Mouse (Mus musculus) limb, embryonic 15.5 days (tissue): ENCODE measurements around the gene Rfx1. TPM values are rescaled to one million over a fixed set of nuclear protein-coding genes. Genes with fewer than 3 reads are reported as not detected.
A peak's percentile ranks its signal among the peaks of the same experiment; 100 is the strongest.

Source experiments
- ATAC-seq: fragments of 200-750 bp; cut with Nextera tagmentation; 2 replicates; pipeline ENCODE4 v1.8.0; 2017; ENCODE audit warnings: low read depth, moderate TSS enrichment; ENCODE audit not compliant: insufficient number of reproducible peaks, low FRiP score, low TSS enrichment
- H3K27ac ChIP-seq: fragments of 300-500 bp; sonication (generic); 2 replicates; pipeline ENCODE4 v1.5.1; 2015; ENCODE audit warnings: moderate library complexity, mild to moderate bottlenecking, inconsistent platforms
- H3K27me3 ChIP-seq: fragments of 300-500 bp; sonication (generic); 2 replicates; pipeline ENCODE4 v1.6.1; 2015; ENCODE audit warnings: inconsistent platforms
- H3K36me3 ChIP-seq: fragments of 300-500 bp; sonication (generic); 2 replicates; pipeline ENCODE4 v1.6.1; 2015; ENCODE audit warnings: inconsistent platforms
- H3K4me1 ChIP-seq: fragments of 300-500 bp; sonication (generic); 2 replicates; pipeline ENCODE4 v1.6.1; 2015; ENCODE audit warnings: inconsistent platforms
- H3K4me2 ChIP-seq: fragments of 300-500 bp; sonication (generic); 2 replicates; pipeline ENCODE4 v1.6.1; 2015; ENCODE audit warnings: mild to moderate bottlenecking, inconsistent platforms
- H3K4me3 ChIP-seq: fragments of 300-500 bp; sonication (generic); 2 replicates; pipeline ENCODE4 v1.5.1; 2015; ENCODE audit warnings: mild to moderate bottlenecking, inconsistent platforms
- H3K9ac ChIP-seq: fragments of 300-500 bp; sonication (generic); 2 replicates; pipeline ENCODE4 v1.6.1; 2015; ENCODE audit warnings: inconsistent platforms
- H3K9me3 ChIP-seq: fragments of 300-500 bp; sonication (generic); 2 replicates; pipeline ENCODE4 v1.6.1; 2016; ENCODE audit warnings: inconsistent platforms
- WGBS: fragments of 180-500 bp; shearing (Covaris S2); methylation state at CpG from one replicate; pipeline ENCODE4 v1.1.7; 2015; 5-methylcytosine and 5-hydroxymethylcytosine counted together
- polyA plus RNA-seq: library from polyadenylated mRNA; unstranded; fragments of >200 nt; fragmentation: Nextera tagmentation; extraction: Ambion mirVana; gene quantifications from 2 replicates; pipeline ENCODE4 v1.2.1, GENCODE M21; 2015

Gene Rfx1
- polyA plus RNA-seq, 1 experiment from 2014 or later, result 8.5 TPM

DNA sequence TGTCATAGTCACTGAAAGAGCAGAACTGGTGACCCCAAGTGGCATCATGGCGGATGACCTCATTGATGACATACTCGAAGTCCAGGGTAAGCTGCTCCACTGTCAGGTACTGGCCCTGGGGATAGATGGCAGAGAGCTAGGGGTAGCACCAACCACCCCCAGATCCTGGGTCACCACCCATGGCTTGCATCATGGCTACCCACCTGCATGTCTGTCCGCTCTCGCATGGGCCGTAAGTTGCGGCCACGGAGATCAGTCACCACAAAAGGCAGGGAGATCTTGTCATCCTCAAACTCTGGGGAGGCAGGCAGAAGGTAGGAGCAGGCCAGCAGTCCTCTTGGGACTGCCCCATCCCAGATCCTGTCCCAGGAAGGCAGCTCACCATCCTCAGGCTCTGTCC lies 31.7 kb downstream of the Rfx1 start:
- H3K27me3 ChIP-seq, result no peaks in the 10 kb centered on the region
- ATAC-seq, result no peak
- no peak overlapping the region for H3K4me2 ChIP-seq

DNA sequence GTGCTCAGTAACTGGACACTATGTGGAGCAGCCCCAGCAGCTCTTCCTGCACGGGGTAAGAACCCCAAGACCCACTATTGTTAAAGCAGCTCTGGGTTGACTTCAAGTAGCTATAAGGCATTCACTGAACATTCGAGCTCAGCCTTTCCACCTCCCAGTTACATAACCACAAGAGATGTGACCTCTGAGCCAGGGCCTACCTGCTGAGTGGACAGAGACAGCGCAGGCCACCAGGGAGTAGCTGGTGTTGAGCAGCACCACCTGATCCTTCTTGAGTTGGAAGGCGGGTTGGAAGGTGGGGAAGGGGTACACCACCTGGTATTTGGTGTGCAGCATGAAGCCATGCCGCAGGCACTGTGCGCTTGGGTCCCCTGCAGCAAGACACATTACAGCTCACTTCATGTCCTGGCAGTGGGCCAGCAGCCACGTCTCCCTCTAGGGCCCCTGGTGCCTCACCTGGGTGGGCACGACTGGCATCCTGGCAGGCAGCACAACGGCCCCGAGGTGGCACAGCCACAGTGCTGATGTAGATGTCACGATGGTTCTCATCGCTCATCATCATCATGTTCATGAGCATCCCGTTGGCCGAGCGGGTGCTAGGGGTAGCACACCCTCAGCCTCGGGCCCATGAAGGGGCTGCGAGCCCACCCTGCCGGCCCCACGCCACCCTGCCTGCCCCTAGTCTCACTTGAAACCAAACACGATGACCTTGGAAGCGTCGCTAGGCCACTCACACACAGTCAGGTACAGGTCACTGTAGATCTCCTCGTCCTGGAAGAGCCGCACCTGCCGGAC lies 35.0 kb downstream of the Rfx1 start:
- Histone ChIP-seq H3K27me3 (no peaks in the 10 kb centered on the region), H3K4me2 (no peak overlapping the region), H3K36me3 (peaks cover 54% of the 10 kb centered on the region), H3K4me1 (peaks cover 22% of the 10 kb centered on the region), H3K27ac (no peak overlapping the region; the same call in 1 of the 2 replicates), H3K4me3 (no peak overlapping the region), H3K9ac (no peak overlapping the region), H3K9me3 (no peaks in the 10 kb centered on the region)
- no peak for ATAC-seq
- WGBS, result 89% methylated on average over 25 of the region's 25 CpGs

More for the DNA sequence above, 31.7 kb downstream of the Rfx1 start:
- Histone ChIP-seq H3K4me3 (no peak overlapping the region), H3K27ac (no peak overlapping the region), H3K9ac (no peak overlapping the region), H3K9me3 (no peaks in the 10 kb centered on the region), H3K36me3 (peaks cover 85% of the 10 kb centered on the region), H3K4me1 (peaks cover 14% of the 10 kb centered on the region)
- 92% methylated on average over 7 of the region's 7 CpGs for WGBS

DNA sequence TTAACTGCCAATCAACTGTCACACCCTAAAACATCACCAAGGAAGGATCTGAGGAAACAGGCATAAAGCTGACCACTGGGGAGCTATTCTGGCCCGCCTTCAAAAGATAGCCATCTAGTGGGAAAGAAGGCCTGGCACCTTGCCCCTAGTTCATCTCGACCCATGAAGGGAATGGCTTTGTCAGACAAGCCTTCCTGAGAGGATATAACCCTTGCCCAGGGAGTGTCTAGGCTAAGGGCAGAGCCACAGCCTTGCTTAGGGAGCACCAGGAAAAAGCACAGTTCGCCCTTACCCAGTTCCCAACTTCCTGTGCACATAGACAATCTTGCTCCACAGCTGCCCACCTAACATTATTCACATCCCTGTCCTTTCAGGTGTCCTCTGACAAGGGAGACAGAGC lies 37.0 kb downstream of the Rfx1 start:
- Histone ChIP-seq H3K27ac (peak overlapping the region; percentile 91; the same call in 1 of the 2 replicates), H3K9ac (peak overlapping the region; percentile 66), H3K27me3 (no peaks in the 10 kb centered on the region), H3K4me1 (peaks cover 22% of the 10 kb centered on the region), H3K36me3 (peaks cover 34% of the 10 kb centered on the region), H3K9me3 (no peaks in the 10 kb centered on the region), H3K4me3 (peak overlapping the region; percentile 70), H3K4me2 (peak overlapping the region; percentile 72)
- no peak for ATAC-seq
- 44% methylated on average over 3 of the region's 3 CpGs for WGBS

DNA sequence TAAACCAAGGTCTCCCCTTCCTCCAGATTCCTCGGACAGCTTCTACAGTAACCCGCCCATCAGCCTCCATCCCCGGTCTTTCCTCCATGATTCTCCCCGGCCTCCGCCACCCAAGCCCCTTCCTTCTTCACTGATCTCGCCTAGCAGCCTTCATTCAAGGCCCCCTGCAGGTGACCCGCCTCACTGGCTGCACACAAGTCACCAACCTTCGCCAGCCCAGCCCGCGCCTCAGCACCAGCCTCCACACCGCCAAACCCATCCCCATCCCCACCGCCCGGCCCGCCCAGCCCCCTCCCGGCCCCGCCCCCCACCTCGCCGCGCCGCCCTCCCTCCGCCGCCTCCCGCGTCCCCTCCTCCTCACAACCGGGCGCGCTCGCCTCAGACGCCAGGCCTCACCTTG lies 37.6 kb downstream of the Rfx1 start:
- Histone ChIP-seq H3K4me3 (peak overlapping the region; percentile 70), H3K9me3 (no peaks in the 10 kb centered on the region), H3K9ac (peak overlapping the region; percentile 66), H3K27ac (peak overlapping the region; percentile 91), H3K27me3 (no peaks in the 10 kb centered on the region), H3K4me1 (peaks cover 22% of the 10 kb centered on the region), H3K36me3 (peaks cover 29% of the 10 kb centered on the region), H3K4me2 (peak overlapping the region; percentile 72)
- ATAC-seq, result peak; percentile 74
- 0% methylated on average over 13 of the region's 29 CpGs for WGBS

DNA sequence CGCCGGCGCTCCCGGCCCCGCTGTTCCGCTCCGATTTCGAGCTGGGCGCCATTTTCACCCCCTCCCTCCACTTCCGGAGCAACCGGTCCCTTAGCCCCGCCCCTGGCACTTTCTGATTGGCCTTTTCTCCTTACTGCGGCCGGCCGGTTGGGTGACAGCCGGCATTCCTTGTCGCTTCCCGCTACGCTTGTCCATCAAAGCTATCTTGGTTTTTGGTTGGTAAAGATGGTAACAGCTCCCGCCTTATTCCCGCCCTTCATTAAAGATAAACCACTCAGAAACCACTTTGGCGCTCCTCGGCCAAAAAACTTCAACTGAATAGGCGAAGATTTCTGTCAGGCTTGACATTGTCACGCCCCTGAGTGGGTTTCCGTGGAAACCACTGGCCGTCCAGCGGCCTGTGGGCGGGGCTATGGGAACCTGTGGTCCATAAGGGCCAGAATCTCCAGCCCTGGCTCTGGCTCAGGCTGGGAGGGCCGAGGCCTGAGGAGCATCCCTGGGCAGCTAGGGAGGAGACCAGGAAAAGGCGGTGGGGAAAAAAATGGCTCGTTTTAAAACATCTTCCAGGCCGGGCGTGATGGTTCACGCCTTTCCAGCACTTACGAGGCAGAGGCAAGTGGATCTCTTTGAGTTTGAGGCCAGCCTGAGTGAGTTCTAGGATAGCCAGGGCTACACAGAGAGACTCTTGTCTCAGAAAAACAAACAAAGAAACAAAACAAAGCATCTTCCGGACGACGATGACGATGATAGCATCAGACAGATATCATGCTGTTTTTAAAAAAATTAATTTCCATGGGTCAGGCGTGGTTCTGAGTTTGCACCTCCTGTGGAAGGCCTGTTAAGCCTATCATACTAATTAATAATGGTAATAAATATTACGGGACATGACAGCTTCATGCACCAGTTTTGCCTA lies 38.3 kb downstream of the Rfx1 start, which contains the start of gene Dcaf15:
Gene Dcaf15, minus strand, starts transcription at position 72 of the 913 bp plus-strand sequence.
- no peaks in the 10 kb centered on the region for H3K27me3 ChIP-seq
- H3K9ac ChIP-seq, result peak within 1 kb of the TSS; percentile 66
- H3K36me3 ChIP-seq, result peaks cover 22% of the 10 kb centered on the region
- ATAC-seq, result peak; percentile 97
- peak within 1 kb of the TSS; percentile 91 for H3K27ac ChIP-seq
- H3K4me1 ChIP-seq, result peaks cover 22% of the 10 kb centered on the region
- H3K4me3 ChIP-seq, result peak within 1 kb of the TSS; percentile 70
- WGBS, result 7% methylated on average over 42 of the region's 42 CpGs
- H3K4me2 ChIP-seq, result peak within 1 kb of the TSS; percentile 72
- no peaks in the 10 kb centered on the region for H3K9me3 ChIP-seq

DNA sequence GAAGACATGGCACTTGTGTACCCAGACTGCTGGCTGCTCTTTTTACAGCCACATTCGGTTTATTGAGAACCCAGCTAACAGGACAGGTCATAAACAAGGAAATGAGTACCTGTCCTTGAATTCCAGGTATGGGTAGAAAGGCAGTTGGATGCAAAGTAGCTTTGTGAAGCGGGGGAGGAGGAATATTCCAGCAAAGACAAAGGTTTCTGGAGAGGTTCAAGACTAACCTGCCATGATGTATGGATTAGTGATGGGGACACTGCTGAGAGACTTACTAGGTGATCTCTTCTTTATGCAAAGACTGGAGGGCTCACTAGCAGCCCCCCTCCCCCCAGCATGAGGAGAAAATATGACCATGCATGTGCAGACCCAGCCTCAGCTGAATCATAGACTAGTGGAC lies 39.0 kb downstream of the Rfx1 start:
- peaks cover 19% of the 10 kb centered on the region for H3K36me3 ChIP-seq
- no peaks in the 10 kb centered on the region for H3K9me3 ChIP-seq
- H3K9ac ChIP-seq, result no peak overlapping the region
- H3K27ac ChIP-seq, result no peak overlapping the region
- 61% methylated on average over 2 of the region's 2 CpGs for whole genome bisulfite sequencing
- H3K4me2 ChIP-seq, result no peak overlapping the region
- H3K4me3 ChIP-seq, result no peak overlapping the region
- ATAC-seq, result no peak
- no peaks in the 10 kb centered on the region for H3K27me3 ChIP-seq
- peaks cover 22% of the 10 kb centered on the region for H3K4me1 ChIP-seq

DNA sequence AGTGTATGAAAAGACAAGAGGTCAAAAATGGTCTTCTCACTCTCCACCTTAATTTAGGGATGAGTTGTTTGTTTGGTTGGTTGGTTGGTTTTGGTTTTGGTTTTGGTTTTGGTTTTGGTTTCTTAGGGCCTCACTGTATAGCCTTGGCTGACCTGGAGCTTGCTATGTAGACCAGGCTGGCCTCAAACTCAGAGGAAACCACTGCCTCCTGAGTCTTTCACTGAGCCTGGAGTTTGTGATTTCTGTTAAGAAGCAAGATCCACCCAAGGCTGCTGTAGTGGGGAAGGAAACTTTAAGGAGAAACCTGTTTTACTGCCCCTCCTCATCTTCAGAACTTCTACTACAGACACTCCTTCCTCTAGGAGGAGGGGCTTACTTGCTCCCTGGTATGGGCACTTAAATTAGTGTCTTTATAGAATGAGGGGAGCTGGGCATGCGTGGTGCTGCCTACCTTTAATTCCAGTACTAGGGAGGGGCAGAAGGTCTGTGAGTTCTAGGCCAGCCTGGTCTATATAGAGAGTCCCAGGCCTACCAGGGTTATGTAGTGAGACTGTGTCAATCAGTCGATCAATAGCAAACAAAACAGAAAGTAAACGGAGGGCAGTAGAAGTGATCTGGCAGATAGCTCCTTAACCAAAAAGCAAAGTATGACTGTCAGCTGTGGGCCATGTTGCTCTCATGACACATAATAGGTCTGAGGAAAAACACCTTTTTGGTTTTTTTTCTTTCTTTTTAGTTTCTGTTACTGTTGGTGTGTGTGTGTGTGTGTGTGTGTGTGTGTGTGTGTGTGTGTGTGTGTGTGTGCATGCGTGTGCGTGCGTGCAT lies 39.8 kb downstream of the Rfx1 start:
- H3K4me3 ChIP-seq, result no peak overlapping the region
- peaks cover 15% of the 10 kb centered on the region for H3K36me3 ChIP-seq
- no peak for ATAC-seq
- no peaks in the 10 kb centered on the region for H3K27me3 ChIP-seq
- H3K4me2 ChIP-seq, result no peak overlapping the region
- no peak overlapping the region for H3K27ac ChIP-seq
- peaks cover 22% of the 10 kb centered on the region for H3K4me1 ChIP-seq
- WGBS, result 83% methylated on average over 6 of the region's 6 CpGs
- H3K9ac ChIP-seq, result no peak overlapping the region
- no peaks in the 10 kb centered on the region for H3K9me3 ChIP-seq

DNA sequence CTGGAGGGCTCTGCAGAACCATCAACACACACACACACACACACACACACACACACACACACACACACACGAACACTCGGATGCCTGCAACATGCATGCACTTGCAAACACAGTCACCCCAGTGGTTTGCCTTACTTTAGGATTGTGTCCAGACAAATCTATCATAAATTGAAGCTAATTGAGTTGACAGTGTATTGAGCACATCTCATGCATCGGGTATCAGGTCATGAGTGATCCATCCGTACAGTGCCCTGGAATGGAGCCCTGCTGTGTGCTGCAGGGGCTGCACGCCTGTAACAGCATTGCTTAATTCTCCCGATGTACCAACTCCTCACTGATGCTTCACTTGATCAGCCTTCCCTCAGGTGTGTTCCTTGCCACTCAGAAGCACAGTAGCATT lies 49.0 kb downstream of the Rfx1 start:
- ATAC-seq, result no peak
- H3K36me3 ChIP-seq, result no peaks in the 10 kb centered on the region
- H3K27me3 ChIP-seq, result no peaks in the 10 kb centered on the region
- 70% methylated on average over 6 of the region's 6 CpGs for WGBS
- H3K9me3 ChIP-seq, result no peaks in the 10 kb centered on the region
- no peaks in the 10 kb centered on the region for H3K4me1 ChIP-seq
- no peak overlapping the region for H3K4me3 ChIP-seq
- no peak overlapping the region for H3K27ac ChIP-seq
- H3K4me2 ChIP-seq, result no peak overlapping the region
- H3K9ac ChIP-seq, result no peak overlapping the region

DNA sequence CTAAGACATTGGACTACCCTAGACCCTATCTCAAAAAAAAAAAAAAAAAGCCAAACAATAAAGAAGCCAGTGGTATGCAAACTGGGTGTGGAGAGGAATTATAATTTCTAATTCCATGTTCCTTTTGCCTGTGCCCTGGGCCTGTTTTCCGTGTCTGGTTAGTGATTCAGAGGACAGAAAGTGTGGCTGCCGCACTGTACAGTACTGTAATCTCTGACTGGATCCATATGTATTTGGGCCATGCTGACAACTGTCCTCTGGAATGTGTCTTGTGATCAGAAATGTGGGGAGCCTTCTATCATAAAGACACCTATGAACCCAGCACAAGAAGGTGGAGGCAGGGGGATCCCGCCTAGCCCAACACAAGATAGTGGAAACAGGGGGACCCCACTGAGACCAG lies 55.5 kb downstream of the Rfx1 start:
- H3K4me1 ChIP-seq, result 0 out of 2 replicates have a peak, but pooled peaks cover 2% of the 10 kb centered on the region
- H3K4me3 ChIP-seq, result no peak overlapping the region
- ATAC-seq, result no peak
- no peaks in the 10 kb centered on the region for H3K9me3 ChIP-seq
- 89% methylated on average over 3 of the region's 3 CpGs for WGBS
- no peak overlapping the region for H3K9ac ChIP-seq
- H3K36me3 ChIP-seq, result no peaks in the 10 kb centered on the region
- H3K27ac ChIP-seq, result no peak overlapping the region
- H3K4me2 ChIP-seq, result no peak overlapping the region
- H3K27me3 ChIP-seq, result no peaks in the 10 kb centered on the region

DNA sequence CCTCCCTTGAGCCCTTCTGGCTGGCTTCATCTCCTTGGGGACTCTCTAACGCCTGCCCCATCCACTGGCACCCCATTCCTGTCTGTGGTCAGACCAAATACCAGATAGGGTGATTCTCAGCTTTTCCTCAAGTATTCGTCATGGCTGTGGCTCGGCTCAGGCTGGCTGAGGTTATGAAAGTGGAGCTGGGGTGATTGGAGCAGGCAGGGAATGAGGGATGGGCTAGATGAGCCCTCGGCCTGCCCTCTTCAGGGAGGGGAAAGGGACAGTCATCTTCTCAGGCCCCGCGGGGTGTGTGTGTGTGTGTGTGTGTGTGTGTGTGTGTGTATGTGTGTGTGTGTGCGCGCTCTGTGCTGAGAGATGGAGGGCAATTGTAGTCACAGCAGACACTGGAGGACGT lies 59.0 kb downstream of the Rfx1 start, which contains the start of gene Podnl1:
Gene Podnl1, plus strand, starts transcription at position 334 of the 400 bp plus-strand sequence.
- Histone ChIP-seq H3K27me3 (no peaks in the 10 kb centered on the region), H3K4me1 (peaks cover 10% of the 10 kb centered on the region), H3K9ac (no peak within 1 kb of the TSS), H3K27ac (no peak within 1 kb of the TSS), H3K36me3 (no peaks in the 10 kb centered on the region), H3K9me3 (no peaks in the 10 kb centered on the region), H3K4me3 (no peak within 1 kb of the TSS), H3K4me2 (no peak within 1 kb of the TSS)
- WGBS, result 58% methylated on average over 9 of the region's 9 CpGs
- no peak for ATAC-seq

DNA sequence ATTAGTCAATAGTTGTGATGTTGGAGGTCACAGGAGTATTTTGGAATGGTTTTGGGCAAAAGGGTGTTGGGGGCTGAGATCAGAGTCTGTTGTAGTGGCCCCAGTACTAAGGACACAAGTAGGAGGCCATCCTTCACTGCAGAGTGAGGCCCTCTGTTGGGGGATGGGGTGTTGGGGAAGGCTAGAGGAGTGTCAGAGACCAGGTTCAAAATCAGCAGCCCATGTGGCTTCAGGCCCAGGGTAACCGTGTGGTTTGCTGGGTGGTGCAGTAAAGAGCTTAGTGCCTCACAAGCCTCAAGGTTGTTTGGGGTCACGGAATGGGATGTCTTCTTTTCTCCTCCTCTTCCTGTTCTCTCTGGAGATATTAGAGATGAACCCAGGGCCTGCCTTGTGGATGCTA lies 60.1 kb downstream of the Rfx1 start:
- H3K4me3 ChIP-seq, result no peak overlapping the region
- H3K36me3 ChIP-seq, result peaks cover 3% of the 10 kb centered on the region; the same call in 1 of the 2 replicates
- ATAC-seq, result no peak
- 64% methylated on average over 2 of the region's 2 CpGs for WGBS
- H3K9ac ChIP-seq, result no peak overlapping the region
- no peak overlapping the region for H3K27ac ChIP-seq
- H3K9me3 ChIP-seq, result no peaks in the 10 kb centered on the region
- H3K4me1 ChIP-seq, result peaks cover 14% of the 10 kb centered on the region
- H3K27me3 ChIP-seq, result no peaks in the 10 kb centered on the region
- H3K4me2 ChIP-seq, result no peak overlapping the region
